Mouse (Mus musculus): ENCODE data around the gene Zfp217. TPM values are rescaled to one million over a fixed set of nuclear protein-coding genes. Genes with fewer than 3 reads are reported as not detected.

Zfp217 gene
- total and polyA plus RNA-seq, 3 experiments = 5.3 to 12.1 (median 10.0) TPM

DNA sequence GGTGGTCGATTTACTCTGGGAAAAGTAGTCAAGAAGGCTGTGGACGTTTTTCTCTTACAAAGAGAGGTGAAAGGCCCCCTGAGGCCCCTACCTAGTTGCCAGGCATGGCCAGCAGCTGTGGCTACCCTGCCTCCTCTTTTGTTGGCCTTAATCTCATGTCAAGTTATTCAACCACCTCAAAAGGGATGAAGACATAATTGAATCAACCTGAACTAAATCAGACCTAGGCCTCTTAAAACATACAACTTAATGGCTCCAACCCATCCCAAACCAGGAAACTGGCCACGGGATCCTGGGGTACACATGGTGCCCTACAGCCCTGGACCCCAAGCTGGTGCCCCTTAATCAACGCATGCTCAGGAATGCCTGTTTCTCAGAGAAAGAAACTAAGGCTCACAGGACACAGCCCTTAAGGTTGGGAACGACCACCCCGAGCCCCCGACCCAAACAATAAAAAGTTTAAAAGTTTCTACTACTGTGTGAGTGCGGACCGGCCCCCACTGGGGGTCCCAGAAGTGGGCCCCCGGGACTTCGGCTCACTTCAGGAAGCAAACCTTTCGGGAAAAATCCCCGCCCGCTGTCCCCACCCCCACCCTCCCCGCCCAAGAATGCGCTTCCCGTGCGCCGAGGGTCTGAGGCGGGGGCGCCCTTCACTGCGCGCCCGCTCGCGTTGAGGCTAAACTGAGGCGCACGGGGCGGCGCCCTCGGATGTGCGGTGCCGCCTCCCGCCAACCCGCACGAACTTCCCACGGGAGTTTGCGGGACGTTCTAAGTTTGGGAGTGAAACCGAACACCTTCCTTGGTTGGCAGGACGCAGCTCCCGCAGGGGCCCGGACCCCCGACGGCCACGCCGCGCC is 17.8 kb downstream of the Zfp217 start:
- TF ChIP-seq JUND (conservative IDR thresholded peaks at IDR 0.05; ENCODE audit: low read depth, low read length) (no peak), GABPA (IDR thresholded peaks at IDR 0.05; ENCODE audit: insufficient replicate concordance, low read depth, low read length) (no peak), ZNF384 (IDR thresholded peaks at IDR 0.05; ENCODE audit: low read depth, low read length) (no peak), NELFE (IDR thresholded peaks at IDR 0.05; ENCODE audit: low read depth, low read length) (no peak), USF1 (IDR thresholded peaks at IDR 0.05; ENCODE audit: low read depth, low read length) (no peak), TCF12 (IDR thresholded peaks at IDR 0.05; ENCODE audit: low read depth, low read length) (no peak), ZMIZ1 (IDR thresholded peaks at IDR 0.05; ENCODE audit: low read depth, low read length) (no peak), JUN (IDR thresholded peaks at IDR 0.05; ENCODE audit: insufficient read depth, low read depth, low read length) (no peak), BHLHE40 (IDR thresholded peaks at IDR 0.05; ENCODE audit: low read depth, low read length) (no peak), POLR2A (IDR thresholded peaks at IDR 0.05; ENCODE audit: low read depth, low read length) (peak; percentile 9; the same call in 1 of the 2 replicates), ELF1 (IDR thresholded peaks at IDR 0.05; ENCODE audit: low read depth, low read length) (no peak), HCFC1 (IDR thresholded peaks at IDR 0.05; ENCODE audit: low read depth, low read length) (no peak), TBP (conservative IDR thresholded peaks at IDR 0.05; ENCODE audit: low read depth, low read length) (0 out of 2 replicates have a peak, but pooled peaks have one; percentile 3), NRF1 (IDR thresholded peaks at IDR 0.05; ENCODE audit: low read depth, low read length) (peak; percentile 54), CHD1 (IDR thresholded peaks at IDR 0.05; ENCODE audit: low read depth, low read length) (0 out of 2 replicates have a peak, but pooled peaks have one; percentile 2), MYC (IDR thresholded peaks at IDR 0.05; ENCODE audit: low read depth, low read length) (no peak), SIN3A (IDR thresholded peaks at IDR 0.05; ENCODE audit: low read length) (no peak; the same call in 1 of the 2 replicates), SMC3 (IDR thresholded peaks at IDR 0.05; ENCODE audit: low read depth, low read length) (no peak), E2F4 (IDR thresholded peaks at IDR 0.05; ENCODE audit: insufficient replicate concordance, low read depth, low read length) (no peak), POLR2AphosphoS2 (IDR thresholded peaks at IDR 0.05; ENCODE audit: low read depth, low read length) (no peak), ETS1 (conservative IDR thresholded peaks at IDR 0.05; ENCODE audit: low read depth, low read length) (no peak), CTCF (conservative IDR thresholded peaks at IDR 0.05 in 1 of 2, IDR thresholded peaks at IDR 0.05 in 1 of 2; ENCODE audit: low read depth in 2 of 2, low read length in 2 of 2) (no peak), KAT2A (IDR thresholded peaks at IDR 0.05; ENCODE audit: insufficient replicate concordance, low read length) (no peak), MAX (IDR thresholded peaks at IDR 0.05; ENCODE audit: low read length) (0 out of 2 replicates have a peak, but pooled peaks have one; percentile 16), MEF2A (IDR thresholded peaks at IDR 0.05; ENCODE audit: borderline replicate concordance, low read depth, low read length) (no peak), USF2 (conservative IDR thresholded peaks at IDR 0.05; ENCODE audit: low read depth, low read length) (no peak), CHD2 (IDR thresholded peaks at IDR 0.05; ENCODE audit: low read length) (no peak; the same call in 1 of the 2 replicates), RAD21 (IDR thresholded peaks at IDR 0.05; ENCODE audit: low read depth, low read length) (no peak), MAFK (IDR thresholded peaks at IDR 0.05; ENCODE audit: insufficient replicate concordance, low read length) (no peak), EP300 (IDR thresholded peaks at IDR 0.05; ENCODE audit: low read length) (no peak), MAZ (IDR thresholded peaks at IDR 0.05; ENCODE audit: low read depth, low read length) (no peak)
- Histone ChIP-seq H3K4me1 (ENCODE audit: control insufficient read depth in 1 of 2, insufficient read depth in 2 of 2) (peaks cover 13 to 45% of the 10 kb centered on the region in 2 experiments), H3K27ac (ENCODE audit: insufficient read depth, low read depth) (peak overlapping the region; percentile 62), H3K9me3 (replicated peaks; ENCODE audit: low read length) (no peaks in the 10 kb centered on the region), H3K9ac (ENCODE audit: insufficient read depth, low read depth) (peak overlapping the region; percentile 87), H3K79me2 (replicated peaks; ENCODE audit: control insufficient read depth, extremely low read depth, insufficient read depth, poor library complexity, severe bottlenecking) (peaks cover 36% of the 10 kb centered on the region), H3K4me2 (ENCODE audit: insufficient read depth, low read depth, poor library complexity, severe bottlenecking) (peak overlapping the region; percentile 94), H3K36me3 (replicated peaks in 1 of 2; ENCODE audit: control insufficient read depth in 1 of 2, insufficient read depth in 1 of 2, low read length in 1 of 2) (peaks cover 0 to 11% of the 10 kb centered on the region in 2 experiments), H3K4me3 (replicated peaks in 1 of 3; ENCODE audit: low read depth in 2 of 3, low read length in 2 of 3, poor library complexity in 1 of 3) (peak overlapping the region; percentile 73 to 97 (median 88)), H3K27me3 (replicated peaks) (no peaks in the 10 kb centered on the region)
- dilution Hi-C loops (cut with MboI; ENCODE audit: extremely low pct_ligation_motif_present, extremely low pct_unique_long_range_greater_than_20kb, low sequenced_read_pairs) = no loop called here
- peak; percentile 41 for DNase-seq (ENCODE audit: extremely low read depth)
- in situ Hi-C loops (cut with MboI; ENCODE audit: low pct_ligation_motif_present, low pct_unique_long_range_greater_than_20kb, low sequenced_read_pairs) = no loop called here

Data from CH12.LX (cell line).